Mouse (Mus musculus) gastrocnemius, postnatal 25 days (tissue): Measurements from ENCODE around the gene Ccs. TPM values are rescaled to one million over a fixed set of nuclear protein-coding genes. Genes with fewer than 3 reads are reported as not detected.

Experiments used
- total RNA-seq, 2 experiments: library from RNA; stranded (reverse); gene quantifications; 1 replicate in 1 of 2; 2 replicates in 1 of 2; pipeline ENCODE4 v1.2.3; 2021

Gene Ccs
- total RNA-seq, 2 experiments from 2014 or later, result 26.3 to 27.1 TPM

Other genes with a start within 250 kb of the Ccs start
- 1 to 10 TPM; 1.4 to 1.5 TPM for gene Lrfn4, start 223.7 kb downstream of the Ccs start, total RNA-seq
- 1 to 10 TPM; 3.9 to 6.5 TPM for gene Rce1, start 213.7 kb downstream of the Ccs start, total RNA-seq
- gene Gm960, start 140.7 kb downstream of the Ccs start, total RNA-seq, result not detected
- under 1 TPM; 0.08 to 0.31 TPM for gene Sptbn2, start 128.2 kb downstream of the Ccs start, total RNA-seq
- gene Rbm4b, start 82.8 kb downstream of the Ccs start, total RNA-seq, result 1 to 10 TPM; 1.9 to 2.1 TPM
- 10 to 100 TPM; 27.9 to 31.1 TPM for gene Rbm4, start 45.4 kb downstream of the Ccs start, total RNA-seq
- 1 to 10 TPM; 8.9 to 9.4 TPM for gene Gm21992, start 27.7 kb downstream of the Ccs start, total RNA-seq
- gene Rbm14, start 27.7 kb downstream of the Ccs start, total RNA-seq, result 10 to 100 TPM; 11.1 to 11.2 TPM
- gene Ccdc87, start within 50 bp of the Ccs start, total RNA-seq, result not detected
- gene Ctsf, start 15.8 kb upstream of the Ccs start, total RNA-seq, result 10 to 100 TPM; 28.4 to 41.6 TPM
- gene Actn3, start 38.6 kb upstream of the Ccs start, total RNA-seq, result 1,000 to 10,000 TPM; 7,181 to 7,860 TPM
- gene Zdhhc24, start 39.3 kb upstream of the Ccs start, total RNA-seq, result 1 to 10 TPM; 2.4 to 2.8 TPM
- 1 to 10 TPM; 1.6 to 2.6 TPM for gene Bbs1, start 67.3 kb upstream of the Ccs start, total RNA-seq
- 10 to 100 TPM; 15.6 to 23.4 TPM for gene Dpp3, start 89.0 kb upstream of the Ccs start, total RNA-seq
- gene Peli3, start 103.8 kb upstream of the Ccs start, total RNA-seq, result 1 to 10 TPM in 1 of 2 experiments, under 1 TPM in 1; 0.87 to 1.2 TPM
- 10 to 100 TPM; 57.6 to 59.6 TPM for gene Mrpl11, start 122.8 kb upstream of the Ccs start, total RNA-seq
- not detected for gene Npas4, start 151.0 kb upstream of the Ccs start, total RNA-seq
- 10 to 100 TPM in 1 of 2 experiments, 1 to 10 TPM in 1; 7.9 to 11.6 TPM for gene Slc29a2, start 184.5 kb upstream of the Ccs start, total RNA-seq
- gene B4gat1, start 199.5 kb upstream of the Ccs start, total RNA-seq, result 10 to 100 TPM; 17.9 to 20.1 TPM
- 1 to 10 TPM in 1 of 2 experiments, under 1 TPM in 1; 0.26 to 1.4 TPM for gene AC124502.3, start 199.6 kb upstream of the Ccs start, total RNA-seq
- gene Brms1, start 202.0 kb upstream of the Ccs start, total RNA-seq, result 10 to 100 TPM; 11.6 to 12.6 TPM
- 1 to 10 TPM; 1.3 to 2.1 TPM for gene Rin1, start 211.1 kb upstream of the Ccs start, total RNA-seq
- gene Cd248, start 228.7 kb upstream of the Ccs start, total RNA-seq, result 10 to 100 TPM; 13.8 to 23.3 TPM
- gene Tmem151a, start 246.2 kb upstream of the Ccs start, total RNA-seq, result not detected
- gene Yif1a, start 249.2 kb upstream of the Ccs start, total RNA-seq, result 10 to 100 TPM; 38.1 to 47.5 TPM